Mouse (Mus musculus) kidney, postnatal 0 days (tissue): Measurements from ENCODE around the gene Lef1. TPM values are rescaled to one million over a fixed set of nuclear protein-coding genes. Genes with fewer than 3 reads are reported as not detected.
A peak's percentile ranks its signal among the peaks of the same experiment; 100 is the strongest.

Experiments
- ATAC-seq: fragments of 200-750 bp; cut with Nextera tagmentation; replicated peaks from 2 replicates; pipeline ENCODE4 v1.8.0; 2017; ENCODE audit warnings: low read depth, moderate number of reproducible peaks, moderate TSS enrichment, moderate library complexity; ENCODE audit not compliant: low FRiP score
- DNase-seq: peaks from one replicate; pipeline ENCODE4 v3.0.0-alpha.2; 2016; ENCODE audit warnings: low spot score
- H3K27ac ChIP-seq: fragments of 300-500 bp; sonication (generic); 2 replicates; pipeline ENCODE4 v1.5.1; 2014; ENCODE audit warnings: mild to moderate bottlenecking
- H3K27me3 ChIP-seq: fragments of 300-500 bp; sonication (generic); 2 replicates; pipeline ENCODE4 v1.6.1; 2014; ENCODE audit warnings: low read length, mixed read lengths; ENCODE audit not compliant: insufficient read depth
- H3K36me3 ChIP-seq: fragments of 300-500 bp; sonication (generic); 2 replicates; pipeline ENCODE4 v1.6.1; 2014; ENCODE audit warnings: low read length, mixed read lengths; ENCODE audit not compliant: insufficient read depth
- H3K4me1 ChIP-seq: fragments of 300-500 bp; sonication (generic); replicated peaks from 2 replicates; pipeline ENCODE4 v1.6.1; 2014; ENCODE audit warnings: antibody characterized with exemption, low read length, mixed read lengths; ENCODE audit not compliant: insufficient read depth
- H3K4me2 ChIP-seq: fragments of 300-500 bp; sonication (generic); 2 replicates; pipeline ENCODE4 v1.6.1; 2014; ENCODE audit warnings: mild to moderate bottlenecking, low read length, moderate library complexity, mixed read lengths
- H3K4me3 ChIP-seq: fragments of 300-500 bp; sonication (generic); replicated peaks from 2 replicates; pipeline ENCODE4 v1.5.1; 2014; ENCODE audit warnings: low read depth, low read length
- H3K9ac ChIP-seq: fragments of 300-500 bp; sonication (generic); 2 replicates; pipeline ENCODE4 v1.6.1; 2014; ENCODE audit warnings: low read depth, low read length
- H3K9me3 ChIP-seq: fragments of 300-500 bp; sonication (generic); replicated peaks from 2 replicates; pipeline ENCODE4 v1.6.1; 2016; ENCODE audit warnings: low read length, inconsistent platforms, mixed read lengths
- CTCF ChIP-seq: IDR thresholded peaks from 2 replicates; pipeline ENCODE4 v1.5.1; 2016; ENCODE audit warnings: antibody characterized with exemption, low read depth, mild to moderate bottlenecking, moderate library complexity
- WGBS: fragments of 180-500 bp; shearing (Covaris S2); extraction: QIAGEN DNeasy Blood & Tissue Kit; methylation state at CpG from one replicate; pipeline ENCODE4 v1.1.7; 2014; 5-methylcytosine and 5-hydroxymethylcytosine counted together
- polyA plus RNA-seq: library from polyadenylated mRNA; unstranded; fragments of >200 nt; fragmentation: Nextera tagmentation; extraction: Ambion mirVana; gene quantifications from 2 replicates; pipeline ENCODE4 v1.2.1, GENCODE M21; 2015

The Lef1 gene
- polyA plus RNA-seq, 1 experiment from 2014 or later, result 16.2 TPM

DNA sequence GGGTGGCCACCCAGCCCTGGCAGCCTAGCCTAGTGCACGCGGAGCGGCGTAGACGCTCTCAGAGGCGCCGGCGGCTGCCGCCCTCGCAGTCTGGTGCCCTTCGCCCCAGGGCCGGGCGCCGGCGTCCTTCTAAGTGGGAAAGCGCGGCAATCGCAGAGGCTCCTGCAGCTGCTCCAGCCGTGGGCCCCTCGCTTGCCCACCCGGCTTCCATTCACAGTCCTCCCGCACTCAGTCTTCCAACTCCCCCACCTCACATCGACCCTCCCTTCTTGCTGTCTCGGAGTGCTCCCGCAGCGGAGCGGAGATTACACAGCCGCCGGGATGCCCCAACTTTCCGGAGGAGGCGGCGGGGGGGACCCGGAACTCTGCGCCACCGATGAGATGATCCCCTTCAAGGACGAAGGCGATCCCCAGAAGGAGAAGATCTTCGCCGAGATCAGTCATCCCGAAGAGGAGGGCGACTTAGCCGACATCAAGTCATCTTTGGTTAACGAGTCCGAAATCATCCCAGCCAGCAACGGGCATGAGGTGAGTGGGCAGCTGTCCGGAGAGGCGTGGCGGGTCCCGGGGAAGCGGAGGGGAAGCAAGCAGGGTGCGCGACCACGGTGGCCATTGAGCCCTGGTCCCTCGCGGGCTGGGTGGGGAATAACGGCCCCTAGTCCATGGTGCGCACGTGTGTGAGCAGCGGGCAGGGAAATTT is 1.0 kb downstream of the Lef1 start:
- ATAC-seq, result peak; percentile 20; the same call in 1 of the 2 replicates
- Histone ChIP-seq H3K36me3 (no peaks in the 10 kb centered on the region), H3K27ac (peak overlapping the region; percentile 44; the same call in 1 of the 2 replicates), H3K9me3 (no peaks in the 10 kb centered on the region), H3K4me3 (peak overlapping the region; percentile 48), H3K4me1 (peaks cover 25% of the 10 kb centered on the region; the same call in 1 of the 2 replicates), H3K9ac (peak overlapping the region; percentile 58), H3K4me2 (peak overlapping the region; percentile 92), H3K27me3 (peaks cover 35% of the 10 kb centered on the region)
- under 1% methylated on average over 59 of the region's 59 CpGs for WGBS
- DNase-seq, result peak; percentile 33
- TF ChIP-seq CTCF, result no peak

- ATAC-seq, result peak; percentile 68
- DNase-seq, result peak; percentile 81
- Histone ChIP-seq H3K9ac (peak overlapping the region; percentile 58), H3K27ac (no peak overlapping the region), H3K27me3 (peaks cover 31% of the 10 kb centered on the region), H3K4me3 (peak overlapping the region; percentile 48), H3K4me1 (peaks cover 20% of the 10 kb centered on the region; the same call in 1 of the 2 replicates), H3K9me3 (no peaks in the 10 kb centered on the region), H3K4me2 (peak overlapping the region; percentile 92), H3K36me3 (no peaks in the 10 kb centered on the region)
- 1% methylated on average over 69 of the region's 69 CpGs for whole genome bisulfite sequencing
- no peak for TF ChIP-seq CTCF
Measured at GRCm38 (mm10) chr3:131111851-131112572, 1.7 kb downstream of the Lef1 start.

DNA sequence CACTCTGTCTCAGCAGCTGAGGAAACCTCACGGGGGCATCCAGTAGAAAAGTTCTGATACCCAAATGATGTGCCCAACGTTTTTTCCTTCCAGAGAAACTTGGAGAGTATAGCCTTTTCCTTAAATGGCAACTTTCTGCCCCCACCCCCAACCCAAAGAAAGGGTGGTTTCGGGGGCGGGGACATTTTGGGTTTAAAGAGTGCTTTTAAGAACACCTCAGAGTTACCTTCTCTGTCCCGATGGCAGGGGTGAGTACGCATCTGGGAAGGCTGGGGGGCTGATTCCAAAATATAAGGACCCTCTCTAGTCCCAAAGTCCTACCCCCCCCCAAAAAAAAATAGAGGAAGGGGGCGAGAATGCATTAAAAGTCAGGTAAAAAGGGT is 2.3 kb downstream of the Lef1 start:
- 0% methylated on average over 7 of the region's 7 CpGs for WGBS
- Histone ChIP-seq H3K4me3 (peak overlapping the region; percentile 48), H3K9me3 (no peaks in the 10 kb centered on the region), H3K27ac (no peak overlapping the region), H3K9ac (0 out of 2 replicates have a peak overlapping the region, but pooled peaks have one; percentile 58), H3K4me2 (peak overlapping the region; percentile 92), H3K27me3 (peaks cover 25% of the 10 kb centered on the region), H3K36me3 (no peaks in the 10 kb centered on the region), H3K4me1 (peaks cover 18% of the 10 kb centered on the region; the same call in 1 of the 2 replicates)
- TF ChIP-seq CTCF, result no peak
- ATAC-seq (no peak), DNase-seq (no peak)

DNA sequence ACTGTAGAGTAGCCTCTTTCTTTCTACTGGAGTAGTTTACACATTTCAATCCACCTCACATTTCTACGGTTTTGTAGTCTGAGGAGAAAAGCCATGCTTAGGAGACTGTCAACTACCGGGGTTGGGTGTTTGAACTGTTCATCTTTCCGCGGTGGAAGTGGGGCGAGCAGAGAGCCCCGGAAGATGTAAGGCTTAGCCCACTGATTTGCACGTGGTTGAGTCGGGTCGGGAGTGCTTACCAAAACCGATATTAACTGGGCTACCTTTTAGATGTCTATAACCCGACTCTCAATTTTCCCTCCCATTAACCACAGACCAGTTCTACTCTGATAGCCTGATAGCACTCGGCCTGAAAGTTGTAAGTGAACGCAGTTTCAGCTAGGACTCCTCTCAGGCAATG is 2.8 kb downstream of the Lef1 start:
- Histone ChIP-seq H3K9ac (no peak overlapping the region), H3K36me3 (no peaks in the 10 kb centered on the region), H3K9me3 (no peaks in the 10 kb centered on the region), H3K4me2 (peak overlapping the region; percentile 92), H3K27ac (no peak overlapping the region), H3K4me3 (peak overlapping the region; percentile 48), H3K27me3 (peaks cover 21% of the 10 kb centered on the region), H3K4me1 (peaks cover 18% of the 10 kb centered on the region; the same call in 1 of the 2 replicates)
- DNase-seq, result no peak
- ATAC-seq, result no peak
- WGBS, result 15% methylated on average over 13 of the region's 13 CpGs
- TF ChIP-seq CTCF, result no peak

- DNase-seq (no peak), ATAC-seq (no peak)
- H3K9me3 ChIP-seq, result no peaks in the 10 kb centered on the region
- H3K4me2 ChIP-seq, result no peak overlapping the region
- H3K36me3 ChIP-seq, result no peaks in the 10 kb centered on the region
- H3K27ac ChIP-seq, result no peak overlapping the region
- H3K4me3 ChIP-seq, result no peak overlapping the region
- peaks cover 6% of the 10 kb centered on the region; the same call in 1 of the 2 replicates for H3K4me1 ChIP-seq
- H3K27me3 ChIP-seq, result peaks cover 9% of the 10 kb centered on the region
- H3K9ac ChIP-seq, result no peak overlapping the region
- 81% methylated on average over 13 of the region's 13 CpGs for WGBS
- TF ChIP-seq CTCF, result no peak
Measured at GRCm38 (mm10) chr3:131116116-131116515, 5.8 kb downstream of the Lef1 start.

DNA sequence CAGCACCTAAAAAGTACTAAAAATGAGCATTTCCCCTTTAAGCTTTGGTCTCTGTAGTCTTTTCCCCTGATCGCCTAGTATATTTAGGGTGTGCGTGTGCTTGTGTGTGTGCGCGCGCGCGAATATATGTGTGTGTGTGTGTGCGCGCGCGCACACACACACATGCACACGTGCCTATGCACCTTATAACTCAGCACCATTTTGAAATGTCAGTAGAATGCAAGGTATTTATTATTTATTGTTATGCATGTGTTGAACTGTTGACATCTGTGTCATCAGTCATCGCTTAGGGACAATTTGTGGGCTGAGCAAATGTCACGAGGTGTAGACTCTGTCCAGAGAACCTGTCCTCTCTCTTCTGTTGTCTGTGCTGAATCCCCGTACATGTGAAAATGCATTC is 7.1 kb downstream of the Lef1 start:
- H3K9ac ChIP-seq, result no peak overlapping the region
- 89% methylated on average over 15 of the region's 15 CpGs for WGBS

More for the DNA sequence above, 7.1 kb downstream of the Lef1 start:
- Histone ChIP-seq H3K4me2 (no peak overlapping the region), H3K36me3 (no peaks in the 10 kb centered on the region), H3K9me3 (no peaks in the 10 kb centered on the region), H3K27ac (no peak overlapping the region), H3K4me3 (no peak overlapping the region), H3K4me1 (peaks cover 4% of the 10 kb centered on the region; the same call in 1 of the 2 replicates), H3K27me3 (peaks cover 9% of the 10 kb centered on the region; the same call in 1 of the 2 replicates)
- DNase-seq (no peak), ATAC-seq (no peak)
- TF ChIP-seq CTCF, result no peak
